Mouse (Mus musculus) left cerebral cortex, adult 9 months (tissue): ENCODE measurements around the gene Map7d2.
A peak's percentile ranks its signal among the peaks of the same experiment; 100 is the strongest.

Source experiments
- DNase-seq, 2 experiments: peaks; one replicate each; pipeline ENCODE4 v3.0.0; 2022; ENCODE audit warnings: low spot score in 2 of 2

The Map7d2 gene

DNA sequence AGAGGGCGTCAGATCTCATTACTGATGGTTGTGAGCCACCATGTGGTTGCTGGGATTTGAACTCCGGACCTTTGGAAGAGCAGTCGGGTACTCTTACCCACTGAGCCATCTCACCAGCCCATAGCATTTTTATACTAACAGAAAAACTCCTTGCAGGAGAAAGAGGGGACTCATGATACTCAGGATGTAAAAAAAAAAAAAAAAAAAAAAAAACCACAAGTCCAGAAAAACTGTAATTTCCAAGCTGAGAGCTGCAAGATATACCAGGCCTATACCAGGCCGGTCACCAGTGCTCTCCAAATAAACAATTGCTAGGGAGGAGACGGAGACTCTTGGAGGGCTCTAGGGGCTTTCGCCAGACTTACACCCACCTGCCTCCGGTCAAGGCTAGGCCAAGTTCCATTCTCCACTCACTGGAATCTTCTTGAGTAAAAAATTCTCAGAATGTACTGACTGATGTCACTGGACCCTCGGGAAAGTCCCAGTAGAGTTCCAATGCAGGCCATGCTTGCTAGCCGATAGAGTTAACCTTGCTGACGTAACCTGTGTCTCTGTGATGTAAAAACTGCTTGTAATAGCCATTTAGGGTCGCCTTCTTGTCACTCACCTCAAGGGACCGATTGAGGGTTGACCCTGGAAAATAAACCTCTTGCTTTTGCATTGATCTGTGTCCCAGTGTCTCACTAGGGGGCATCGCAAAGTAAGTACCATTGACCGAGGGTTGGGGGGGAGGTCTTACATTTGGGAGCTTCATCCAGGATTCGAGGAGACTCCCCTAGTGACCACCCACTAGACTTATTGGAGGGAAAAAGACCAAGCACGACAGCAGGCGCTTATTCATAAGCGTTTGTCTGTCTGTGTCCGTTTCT lies 95.7 kb downstream of the Map7d2 start:
- DNase-seq: no peak

DNA sequence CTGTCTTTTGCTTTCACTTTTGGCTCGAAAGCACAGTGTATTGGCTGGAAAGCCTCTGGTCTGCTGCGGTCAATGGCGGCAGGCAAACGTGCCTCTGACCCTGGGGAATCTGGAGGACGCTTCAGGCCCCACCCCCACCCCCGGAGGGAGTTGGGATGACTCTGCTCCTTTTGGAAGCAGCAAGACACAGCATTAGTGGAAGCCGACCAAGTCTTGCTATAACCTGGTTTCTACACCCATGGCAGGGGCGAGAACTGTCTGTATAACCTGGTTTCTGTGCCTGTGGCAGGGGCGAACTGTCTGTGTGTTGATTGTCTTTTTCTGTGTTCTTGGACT lies 96.3 kb downstream of the Map7d2 start:
- DNase-seq: no peak

DNA sequence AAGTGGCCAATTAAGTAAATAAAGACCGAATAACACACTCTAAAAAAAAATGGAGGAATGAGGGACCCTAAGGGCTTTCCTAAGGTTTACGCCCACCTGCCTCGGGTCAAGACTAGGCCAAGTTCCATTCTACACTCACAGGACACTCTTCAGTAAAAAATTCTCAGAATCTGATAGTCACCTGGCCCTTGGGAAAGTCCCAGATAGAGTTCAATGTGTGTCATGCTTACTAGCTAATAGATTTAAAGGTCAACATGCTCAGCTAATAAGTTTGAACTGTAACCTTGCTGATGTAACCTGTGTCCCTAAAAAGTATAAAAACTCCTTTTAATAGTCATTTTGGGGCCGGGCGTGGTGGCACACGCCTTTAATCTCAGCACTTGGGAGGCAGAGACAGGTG lies 101.2 kb downstream of the Map7d2 start:
- no peak for DNase-seq

GRCm38 (mm10) chrX:159521780-159522179 lies 107.4 kb downstream of the Map7d2 start:
- no peak for DNase-seq

- DNase-seq: no peak
These were observed 108.3 kb downstream of the Map7d2 start for GRCm38 (mm10) chrX:159522651-159523050.

DNA sequence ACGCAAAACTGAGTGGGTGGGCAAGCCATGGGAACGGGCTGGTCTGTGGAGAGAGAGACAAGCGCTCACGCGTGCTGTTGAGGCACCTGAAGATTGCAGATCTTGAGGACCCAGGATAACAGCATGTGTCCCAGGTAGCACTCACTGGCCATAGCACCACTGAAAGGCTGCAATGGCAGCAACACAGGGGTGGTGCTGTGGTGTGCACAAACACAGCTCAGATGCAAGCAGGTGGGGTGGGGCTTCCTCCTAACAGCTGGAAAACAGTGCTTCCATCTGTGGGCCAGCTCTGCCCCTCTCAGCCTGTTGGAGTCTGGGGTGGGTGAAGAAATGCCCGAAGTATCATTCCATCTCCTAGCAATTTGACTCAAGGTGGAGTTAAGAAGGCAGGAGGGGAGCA lies 112.0 kb downstream of the Map7d2 start, which contains the start of gene Bclaf3:
TSS of gene Bclaf3 (plus strand) at position 301 of the 400 bp plus-strand sequence.
- DNase-seq: no peak

DNA sequence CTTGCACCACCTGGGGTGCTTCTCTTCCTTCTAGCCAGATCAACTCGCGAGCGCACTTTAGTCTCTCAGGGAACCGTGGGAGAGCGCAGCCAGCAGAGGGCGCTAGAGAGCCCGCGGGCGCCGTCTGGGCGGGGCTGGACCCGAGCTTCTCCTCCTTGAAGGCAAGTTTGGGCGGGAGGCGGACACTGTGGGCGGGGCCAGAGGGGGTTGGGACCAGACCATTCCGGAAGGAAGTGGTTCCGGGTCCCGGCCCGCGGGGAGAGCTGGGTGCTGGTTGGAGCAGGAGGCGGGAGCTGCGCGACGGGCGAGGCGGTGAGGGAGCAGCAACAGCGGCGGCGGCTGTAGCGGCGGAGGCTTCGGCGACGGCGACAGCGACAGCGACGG lies 118.0 kb downstream of the Map7d2 start:
- peak; percentile 84 to 95 for DNase-seq

GRCm38 (mm10) chrX:159532811-159533462 lies 118.6 kb downstream of the Map7d2 start:
- DNase-seq: no peak

- no peak for DNase-seq
These were observed 127.6 kb downstream of the Map7d2 start for GRCm38 (mm10) chrX:159541936-159542335.

- no peak for DNase-seq
These were observed 132.7 kb downstream of the Map7d2 start for GRCm38 (mm10) chrX:159547093-159547492.
